Mouse (Mus musculus) ZHBTc4 (cell line): ENCODE measurements at regions not wholly inside any gene's neighbourhood (a gene's known extent, or its start where the extent isn't known, plus 50 kb on each side); places are given as distances from the start of the nearest gene placed in this dataset.
A peak's percentile ranks its signal among the peaks of the same experiment; 100 is the strongest.

Experiments used
- DNase-seq: peaks from one replicate; pipeline ENCODE4 v3.0.0-alpha.2; 2011; ENCODE audit warnings: low read depth, low spot score

- peak; percentile 75 for DNase-seq
These were observed 191.9 kb upstream of the C9orf72 start for GRCm38 (mm10) chr4:35417866-35418265.

GRCm38 (mm10) chr4:35413488-35413887, 187.5 kb upstream of the C9orf72 start:
- no peak for DNase-seq

- no peak for DNase-seq
These were observed 179.5 kb upstream of the C9orf72 start for GRCm38 (mm10) chr4:35405301-35406006.

DNA sequence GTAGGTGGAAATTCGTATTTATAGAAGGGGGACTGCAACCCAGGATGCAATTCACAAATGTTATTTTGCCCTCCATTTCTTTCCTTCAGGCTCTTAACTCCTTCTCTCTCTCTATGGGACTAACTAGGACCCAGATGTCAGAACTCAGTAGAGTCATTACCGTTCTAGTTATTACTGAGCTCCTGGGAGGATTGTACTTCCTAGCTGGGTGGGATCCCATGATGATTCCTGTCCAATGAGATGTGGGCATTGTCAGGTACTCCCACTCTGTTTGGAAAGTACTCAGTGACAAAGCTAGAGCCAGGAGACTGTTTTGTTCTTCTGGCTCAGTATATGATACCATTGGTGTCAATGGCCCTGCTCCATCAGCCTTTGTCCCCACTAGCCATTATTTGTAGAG, 178.1 kb upstream of the C9orf72 start:
- no peak for DNase-seq

- DNase-seq, result no peak
These were observed 177.6 kb upstream of the C9orf72 start for GRCm38 (mm10) chr4:35403594-35403993.

DNA sequence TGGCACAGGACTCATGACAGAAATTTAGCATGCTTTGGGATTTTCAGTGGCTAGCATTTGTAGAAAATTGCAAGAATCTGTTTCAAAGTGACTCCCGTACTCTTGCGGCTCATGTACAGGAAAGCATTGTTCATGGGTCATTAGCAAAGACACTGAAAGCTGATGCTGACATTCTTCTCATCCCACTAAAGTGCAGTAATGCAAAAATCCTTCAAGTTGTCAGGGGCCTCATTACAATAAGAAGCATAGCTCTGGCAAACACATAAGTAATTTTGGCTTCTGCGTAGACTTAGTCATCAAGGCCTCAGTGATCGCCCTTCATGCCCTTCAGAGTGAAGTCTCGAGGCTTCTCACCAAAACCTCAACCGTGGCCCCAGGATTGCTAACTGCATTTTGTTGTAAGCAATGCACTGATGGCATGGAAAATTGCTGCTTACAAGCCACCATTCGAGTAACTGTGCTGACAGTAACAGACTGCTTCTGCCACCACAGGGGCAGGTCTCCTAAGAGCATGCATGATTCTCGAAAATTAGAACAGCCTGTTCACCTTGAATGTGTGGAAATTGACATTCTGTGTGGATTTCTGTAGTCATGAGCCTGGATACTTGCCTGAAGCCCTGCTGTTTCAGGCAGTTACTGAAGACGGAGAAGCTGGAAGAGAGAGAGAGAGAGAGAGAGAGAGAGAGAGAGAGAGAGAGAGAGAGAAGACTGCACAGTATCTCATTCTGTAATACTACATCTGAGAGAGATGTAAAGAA, 176.6 kb upstream of the C9orf72 start:
- no peak for DNase-seq

DNA sequence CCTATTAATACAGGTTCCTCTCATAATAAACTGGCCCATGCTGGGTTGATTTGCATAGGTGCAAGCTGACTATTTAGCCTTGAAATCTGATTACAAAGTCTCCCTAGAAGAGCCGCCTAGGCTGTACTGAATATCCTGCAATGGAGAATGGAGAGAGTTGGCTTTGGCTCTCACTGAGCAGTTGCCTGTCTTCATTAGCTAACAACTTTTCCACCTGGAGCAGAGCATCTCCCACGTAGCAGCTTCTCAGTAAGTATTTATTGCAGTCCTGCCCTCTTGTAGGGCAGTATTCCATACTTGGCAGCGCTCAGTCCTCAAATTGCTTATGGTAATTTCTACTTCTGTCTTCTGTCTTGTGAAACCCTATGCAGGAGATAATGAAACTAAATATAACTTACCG, 175.8 kb upstream of the C9orf72 start:
- DNase-seq, result no peak

- DNase-seq, result no peak
These were observed 174.5 kb upstream of the C9orf72 start for GRCm38 (mm10) chr4:35400511-35400910.

DNA sequence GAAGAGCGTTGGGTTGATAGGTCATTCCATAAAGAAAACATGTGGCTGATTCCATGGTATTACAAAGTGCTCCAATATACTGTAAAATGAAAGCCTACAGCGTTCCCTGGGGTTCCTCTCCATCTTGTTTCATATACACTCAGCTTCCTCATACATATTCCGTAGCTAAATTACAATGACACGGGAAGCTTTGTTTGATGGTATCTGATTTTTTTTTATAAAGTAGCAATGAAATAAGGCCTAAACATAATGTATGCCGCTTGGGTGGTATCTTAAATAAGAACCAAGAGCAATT, 169.6 kb upstream of the C9orf72 start:
- no peak for DNase-seq

DNA sequence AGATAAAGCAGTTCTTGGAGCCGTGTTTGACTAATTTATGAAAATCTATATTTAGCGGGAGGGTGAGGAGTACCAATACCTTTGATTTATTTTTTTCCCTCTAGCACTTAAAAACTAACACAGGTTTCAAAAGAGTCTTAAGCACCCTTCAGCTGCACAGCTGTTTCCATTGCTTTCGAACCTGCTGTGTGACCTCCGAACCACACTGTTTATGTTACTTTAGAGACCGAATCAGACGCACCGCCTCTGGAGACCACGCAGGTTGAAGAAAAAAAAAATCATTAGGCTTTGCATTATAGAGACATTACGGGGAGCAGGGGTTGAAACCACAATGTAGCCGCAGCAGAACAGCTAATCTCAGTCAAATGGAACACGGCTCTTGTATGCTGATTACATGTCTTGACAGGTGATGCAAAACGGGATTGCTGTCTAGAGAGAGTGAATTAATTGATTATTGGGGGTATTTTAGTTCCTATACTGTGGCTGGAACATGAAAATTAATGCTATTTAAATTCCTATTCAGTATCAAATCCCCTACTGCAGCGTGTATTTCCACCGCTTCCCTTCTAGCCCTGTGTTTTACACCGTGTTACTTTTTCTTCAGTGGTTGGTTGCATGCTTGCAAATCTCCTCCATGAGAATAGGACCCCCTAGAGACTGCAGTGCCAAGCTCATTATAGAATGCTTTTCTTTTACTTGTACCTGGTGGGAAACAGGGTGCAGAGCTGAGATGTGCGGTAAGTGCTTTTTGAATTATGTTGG, 169.0 kb upstream of the C9orf72 start:
- no peak for DNase-seq

DNA sequence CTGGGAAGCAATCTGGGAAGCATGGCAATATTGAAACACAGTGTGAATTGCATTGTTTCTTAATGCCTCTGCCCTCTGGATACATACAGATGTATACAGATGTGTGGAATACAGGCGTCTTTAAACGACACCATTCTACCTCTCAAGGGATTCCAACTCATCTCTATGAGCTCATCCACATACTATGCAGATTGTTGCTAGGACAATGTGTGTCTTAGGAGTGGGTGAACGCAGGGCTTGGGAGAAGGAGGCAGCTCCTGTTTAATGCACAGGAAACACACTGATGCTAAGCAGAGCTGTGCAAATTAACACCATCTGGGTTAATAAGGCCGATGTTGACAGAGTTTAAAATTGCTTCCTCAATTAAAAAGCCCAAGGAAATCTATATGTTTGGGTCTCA, 149.8 kb upstream of the C9orf72 start:
- no peak for DNase-seq

DNA sequence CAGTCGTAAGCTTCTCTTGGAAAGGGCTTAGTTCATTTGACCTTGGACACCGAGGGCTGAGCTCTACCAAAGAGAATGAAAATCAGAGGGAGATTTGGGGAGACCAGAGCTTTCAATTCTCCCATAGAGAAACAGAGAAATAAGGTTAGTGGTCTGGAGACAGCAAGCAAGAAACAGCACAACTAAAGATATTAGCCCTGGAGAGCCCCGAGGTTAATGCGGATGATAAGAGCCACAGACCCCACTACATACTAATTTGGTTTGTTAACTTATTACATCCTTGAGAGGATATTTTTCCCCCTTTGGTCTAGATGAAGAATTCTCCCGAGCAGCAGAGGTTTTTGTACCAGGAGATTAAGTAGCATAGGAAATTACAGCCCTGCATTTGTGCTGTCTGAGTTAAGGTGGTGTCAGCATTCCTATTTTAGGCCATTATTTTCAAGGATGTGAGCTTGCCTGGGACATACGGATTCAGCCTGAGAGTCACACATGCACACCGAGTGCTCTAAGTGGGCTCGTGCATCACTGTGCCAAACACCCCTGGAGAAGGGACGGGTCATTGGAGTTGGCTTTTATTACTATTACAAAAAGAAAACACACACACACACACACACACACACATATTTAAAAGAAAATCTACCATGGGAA, 147.4 kb upstream of the C9orf72 start:
- DNase-seq, result no peak

GRCm38 (mm10) chr4:35372528-35373212, 146.7 kb upstream of the C9orf72 start:
- DNase-seq, result peak; percentile 74

GRCm38 (mm10) chr4:35364161-35364560, 138.2 kb upstream of the C9orf72 start:
- DNase-seq, result no peak

DNA sequence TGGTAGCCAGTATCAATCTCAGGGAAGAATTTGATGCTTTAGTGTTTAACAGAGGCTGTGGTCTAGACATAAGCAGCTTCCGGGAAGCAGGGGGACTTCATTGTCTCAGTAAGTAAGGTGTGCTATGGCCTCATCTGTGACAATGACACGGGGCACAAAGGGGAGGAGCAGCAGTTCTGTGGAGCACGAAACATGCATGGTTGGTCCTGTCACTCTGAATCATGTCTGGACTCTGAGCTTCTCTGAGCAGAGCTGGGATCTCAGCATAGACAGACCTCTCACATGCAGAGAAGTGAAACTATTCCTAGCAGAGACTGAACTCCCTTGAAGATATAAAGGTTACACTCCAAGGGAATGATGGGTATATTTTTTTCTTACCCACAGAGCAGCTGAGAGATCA, 136.2 kb upstream of the C9orf72 start:
- DNase-seq, result no peak

DNA sequence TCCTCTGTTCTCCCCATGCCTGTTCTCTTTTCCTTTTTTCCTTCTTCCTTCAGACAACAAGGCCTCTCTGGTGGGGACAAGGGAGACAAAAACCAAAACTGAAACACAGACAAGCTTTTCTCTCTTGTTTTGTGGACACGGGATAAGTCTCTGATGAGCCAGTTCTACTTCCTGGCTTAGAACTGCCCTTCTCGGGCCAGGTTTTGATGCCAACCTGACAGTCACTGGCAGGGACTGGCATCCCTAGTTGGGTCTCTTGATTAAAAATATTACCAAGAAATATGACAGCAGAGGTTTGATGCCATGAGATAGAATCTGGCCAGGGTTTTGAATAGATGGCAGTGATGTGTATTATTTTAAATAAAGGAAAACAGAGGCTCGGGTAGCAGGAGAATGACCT, 133.4 kb upstream of the C9orf72 start:
- DNase-seq, result no peak

DNA sequence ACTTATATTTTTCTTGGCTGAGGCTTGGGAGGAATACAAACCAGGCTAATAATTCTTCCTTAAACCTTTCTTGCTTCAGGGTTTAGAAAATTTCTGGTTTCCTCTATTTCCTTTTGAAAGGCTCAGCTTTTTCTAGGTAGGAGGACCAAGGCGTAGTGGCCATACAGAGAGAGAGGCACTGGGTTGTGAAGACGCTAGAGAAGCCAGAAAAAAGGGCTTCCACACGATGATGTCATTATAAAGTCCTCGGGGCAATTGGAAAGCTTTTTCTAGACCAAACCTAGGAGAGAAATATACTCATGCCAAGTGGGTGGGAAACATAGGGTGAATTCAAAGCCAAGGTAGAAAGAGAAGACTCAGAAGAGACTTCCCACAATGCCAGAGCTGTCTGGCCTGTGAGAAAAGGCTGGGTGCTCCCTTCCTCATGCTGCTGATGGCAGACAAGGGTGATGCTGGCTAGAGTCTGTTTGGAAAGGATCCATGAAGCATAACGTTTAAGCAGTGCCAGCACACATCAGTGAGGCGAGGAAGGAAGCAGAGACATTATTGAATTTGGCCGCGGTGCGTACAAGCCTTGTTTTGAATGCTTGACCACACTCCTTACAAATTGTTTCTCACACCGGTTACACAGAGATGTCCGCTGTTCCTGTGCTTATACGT, 131.1 kb upstream of the C9orf72 start:
- DNase-seq, result no peak

GRCm38 (mm10) chr4:35356051-35356450, 130.1 kb upstream of the C9orf72 start:
- no peak for DNase-seq

GRCm38 (mm10) chr4:35354046-35354445, 128.1 kb upstream of the C9orf72 start:
- no peak for DNase-seq

- no peak for DNase-seq
These were observed 126.6 kb upstream of the C9orf72 start for GRCm38 (mm10) chr4:35352606-35353005.

DNA sequence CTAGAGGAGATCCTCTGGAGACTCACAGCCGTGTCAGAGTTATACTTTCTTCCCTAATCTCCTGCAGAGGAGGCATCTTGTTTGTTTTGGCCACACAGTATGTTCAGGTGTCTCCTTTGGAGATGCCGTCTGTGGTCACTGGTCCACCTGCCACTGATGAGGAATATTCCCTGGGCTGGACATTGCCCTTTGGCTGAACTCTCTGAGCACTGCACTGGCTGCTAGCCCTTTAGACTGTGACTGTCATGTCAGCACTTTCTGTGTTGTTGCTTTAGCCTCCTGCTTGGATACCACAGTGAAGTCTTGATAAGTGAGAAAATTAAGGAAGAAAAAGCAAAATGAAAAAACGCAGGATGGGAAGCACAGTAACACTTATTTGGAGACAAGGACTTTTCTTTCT, 124.5 kb upstream of the C9orf72 start:
- DNase-seq, result no peak
